Mouse (Mus musculus): ENCODE results near the gene Ccnt2.

GRCm38 (mm10) chr1:127795087-127795769 lies 21.3 kb downstream of the Ccnt2 start:
- TF ChIP-seq CTCF (IDR thresholded peaks at IDR 0.05; ENCODE audit: borderline replicate concordance, insufficient read depth, low read depth, low read length) (no peak), POLR2A (IDR thresholded peaks at IDR 0.05; ENCODE audit: borderline replicate concordance, insufficient read depth, low read length) (no peak)

Data from cerebellum, adult 2 months (tissue).